Mouse (Mus musculus): ENCODE measurements around the gene Psmd2.

DNA sequence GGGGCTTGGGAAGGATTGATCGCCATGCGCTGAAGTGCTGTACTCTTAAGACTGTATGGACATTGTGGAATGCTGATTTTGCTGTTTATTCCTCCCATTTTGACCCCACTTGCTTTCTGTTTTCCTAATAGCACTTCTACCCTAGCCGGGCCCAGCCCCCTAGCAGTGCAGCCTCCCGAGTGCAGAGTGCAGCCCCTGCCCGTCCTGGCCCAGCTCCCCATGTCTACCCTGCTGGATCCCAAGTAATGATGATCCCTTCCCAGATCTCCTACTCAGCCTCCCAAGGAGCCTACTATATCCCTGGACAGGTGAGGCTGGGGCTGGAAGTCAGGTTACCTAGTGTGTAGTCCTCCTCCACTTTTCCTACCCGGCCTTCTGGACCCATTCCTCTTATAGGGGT is 23.8 kb downstream of the Psmd2 start:
- no peak for TF ChIP-seq CTCF (IDR thresholded peaks at IDR 0.05; ENCODE audit: extremely low read depth, insufficient read depth, insufficient read length, insufficient replicate concordance)
- no peak for TF ChIP-seq POLR2A (IDR thresholded peaks at IDR 0.05; ENCODE audit: low read depth, low read length)

All from spleen, adult 2 months (tissue).